Mouse (Mus musculus): ENCODE measurements at regions not wholly inside any gene's neighbourhood (a gene's known extent, or its start where the extent isn't known, plus 50 kb on each side); places are given as distances from the start of the nearest gene placed in this dataset.

DNA sequence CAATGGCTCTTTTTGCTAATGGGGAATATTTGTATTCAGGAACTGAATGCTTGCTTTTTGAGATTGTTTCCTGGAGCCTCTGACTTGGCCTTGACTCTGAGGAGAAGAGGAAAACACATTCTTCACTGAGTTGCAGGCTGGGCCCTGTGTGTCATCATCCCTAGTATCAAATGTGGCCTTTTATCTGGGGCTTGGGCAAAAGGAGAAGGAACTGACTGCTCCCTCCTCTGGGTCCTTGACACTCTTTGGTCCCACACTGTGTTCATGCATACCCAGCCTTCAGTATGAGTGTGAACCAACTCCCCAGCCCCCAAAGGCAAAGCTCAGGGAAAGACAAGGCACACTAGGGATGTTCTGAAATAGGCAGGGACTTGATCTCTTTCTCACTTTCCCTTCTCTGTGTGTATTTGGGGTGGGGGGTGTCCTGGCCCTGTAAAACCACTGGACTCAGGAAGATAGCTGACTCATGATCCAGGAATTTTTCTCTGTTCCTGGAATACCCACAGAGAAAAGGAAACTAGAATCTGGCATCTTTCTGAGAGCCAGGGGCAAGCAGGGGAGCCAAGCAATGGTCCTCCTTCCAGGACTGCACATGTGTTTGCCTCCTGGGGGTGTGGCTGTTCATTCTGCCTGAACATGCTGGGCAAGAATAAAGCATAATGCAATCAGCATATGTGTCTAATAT, 82.1 kb upstream of the Sh3bp4 start:
- no peak overlapping the region for H3K4me3 ChIP-seq
- no peak overlapping the region for H3K9ac ChIP-seq
- no peak overlapping the region for H3K27ac ChIP-seq
- no peaks in the 10 kb centered on the region for H3K9me3 ChIP-seq
- no peaks in the 10 kb centered on the region for H3K4me1 ChIP-seq
- ATAC-seq (ENCODE audit: low FRiP score, low read depth) = no peak
- no peak overlapping the region for H3K4me2 ChIP-seq (replicated peaks)
- no peaks in the 10 kb centered on the region for H3K27me3 ChIP-seq (replicated peaks)
- H3K36me3 ChIP-seq = no peaks in the 10 kb centered on the region

DNA sequence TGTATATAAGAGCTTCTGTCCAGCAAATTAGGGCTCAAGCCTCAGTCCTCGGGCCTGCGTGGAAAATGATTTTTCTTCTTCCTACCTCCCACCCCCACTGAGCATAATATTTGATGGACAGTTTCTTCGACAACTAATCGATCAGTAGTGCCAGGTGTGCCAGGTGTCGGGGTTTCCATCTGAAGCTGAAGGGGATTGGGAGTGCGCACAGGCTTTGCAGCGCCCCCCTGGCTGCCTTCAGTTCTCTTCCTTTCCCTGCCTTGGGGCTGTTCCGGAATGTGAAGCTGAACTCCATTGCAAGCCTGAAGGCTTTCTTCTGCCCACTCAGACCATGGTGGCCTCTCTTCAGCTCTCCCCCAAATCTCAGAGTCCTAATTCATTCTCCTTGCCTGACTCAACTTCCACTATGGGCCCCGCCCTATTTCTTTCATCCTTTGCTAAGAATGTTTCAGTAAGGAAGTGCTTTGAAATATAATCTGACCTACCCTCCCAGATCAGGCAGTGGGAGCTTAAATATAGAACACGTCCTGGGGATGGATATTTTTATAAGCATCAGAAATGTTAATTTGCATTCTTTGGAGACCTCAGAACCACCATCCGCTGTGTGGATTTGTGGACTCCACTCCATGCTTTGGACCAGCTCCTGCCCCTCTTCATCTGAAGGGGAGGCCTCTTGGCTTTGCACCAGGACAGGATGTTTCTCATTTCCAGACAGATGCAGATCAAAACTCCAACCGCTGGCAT, 75.5 kb upstream of the Sh3bp4 start:
- no peak overlapping the region for H3K4me3 ChIP-seq
- H3K36me3 ChIP-seq = no peaks in the 10 kb centered on the region
- ATAC-seq (ENCODE audit: low FRiP score, low read depth) = no peak
- no peak overlapping the region for H3K27ac ChIP-seq
- no peak overlapping the region for H3K9ac ChIP-seq
- 75% methylated on average over 12 of the region's 12 CpGs for WGBS
- H3K4me2 ChIP-seq (replicated peaks) = no peak overlapping the region
- H3K27me3 ChIP-seq (replicated peaks) = no peaks in the 10 kb centered on the region
- H3K4me1 ChIP-seq = peaks cover 16% of the 10 kb centered on the region
- no peaks in the 10 kb centered on the region for H3K9me3 ChIP-seq

DNA sequence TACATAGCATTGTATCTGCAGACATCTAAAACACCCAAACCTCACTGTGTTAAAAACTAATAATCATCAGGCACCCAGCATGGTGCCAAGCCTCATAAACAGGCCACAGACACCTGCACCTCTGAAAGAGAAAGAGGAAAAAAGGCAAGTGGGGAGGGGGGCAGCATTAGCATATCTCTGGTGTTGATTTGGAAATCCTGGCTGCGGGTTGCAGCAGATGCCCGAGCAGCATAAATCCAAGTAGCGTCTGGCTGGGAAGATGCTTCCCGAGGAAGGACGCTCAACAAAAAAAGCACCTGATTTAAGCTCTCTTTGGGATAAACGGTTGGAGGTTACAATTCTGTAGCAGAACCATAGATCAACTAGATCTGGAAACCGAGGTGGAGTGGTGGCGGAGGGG, 74.3 kb upstream of the Sh3bp4 start:
- no peaks in the 10 kb centered on the region for H3K36me3 ChIP-seq
- H3K27ac ChIP-seq = 0 out of 2 replicates have a peak overlapping the region, but pooled peaks have one; percentile 37
- H3K4me2 ChIP-seq (replicated peaks) = peak overlapping the region; percentile 32; the same call in 1 of the 2 replicates
- no peaks in the 10 kb centered on the region for H3K9me3 ChIP-seq
- H3K27me3 ChIP-seq (replicated peaks) = no peaks in the 10 kb centered on the region
- peaks cover 16% of the 10 kb centered on the region for H3K4me1 ChIP-seq
- ATAC-seq (ENCODE audit: low FRiP score, low read depth) = no peak
- no peak overlapping the region for H3K9ac ChIP-seq
- whole genome bisulfite sequencing = 20% methylated on average over 8 of the region's 8 CpGs
- H3K4me3 ChIP-seq = no peak overlapping the region

DNA sequence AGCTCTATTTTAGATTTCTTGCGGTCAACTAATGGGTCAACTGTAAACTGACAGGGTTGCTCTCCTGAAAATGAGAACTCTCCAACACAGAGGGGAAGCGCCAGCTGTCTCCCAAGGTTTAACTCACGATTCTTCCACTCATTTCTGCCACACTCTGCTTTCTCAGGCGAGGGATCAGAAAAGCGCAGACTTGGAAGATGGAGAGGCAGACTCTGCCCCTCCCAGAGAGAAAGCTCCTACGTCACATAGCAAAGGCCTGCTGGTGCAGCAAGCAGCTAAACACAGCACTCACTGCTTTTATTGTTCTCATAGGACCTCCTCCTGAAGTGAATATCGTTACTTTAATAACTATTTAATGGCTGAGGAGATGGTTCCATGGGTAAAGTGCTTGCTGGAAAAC, 73.6 kb upstream of the Sh3bp4 start:
- H3K9me3 ChIP-seq = no peaks in the 10 kb centered on the region
- no peaks in the 10 kb centered on the region for H3K27me3 ChIP-seq (replicated peaks)
- H3K27ac ChIP-seq = no peak overlapping the region
- no peaks in the 10 kb centered on the region for H3K36me3 ChIP-seq
- 0 out of 2 replicates have a peak overlapping the region, but pooled peaks have one; percentile 32 for H3K4me2 ChIP-seq (replicated peaks)
- H3K4me1 ChIP-seq = peaks cover 16% of the 10 kb centered on the region
- H3K4me3 ChIP-seq = no peak overlapping the region
- no peak for ATAC-seq (ENCODE audit: low FRiP score, low read depth)
- no peak overlapping the region for H3K9ac ChIP-seq
- WGBS = 49% methylated on average over 7 of the region's 7 CpGs

DNA sequence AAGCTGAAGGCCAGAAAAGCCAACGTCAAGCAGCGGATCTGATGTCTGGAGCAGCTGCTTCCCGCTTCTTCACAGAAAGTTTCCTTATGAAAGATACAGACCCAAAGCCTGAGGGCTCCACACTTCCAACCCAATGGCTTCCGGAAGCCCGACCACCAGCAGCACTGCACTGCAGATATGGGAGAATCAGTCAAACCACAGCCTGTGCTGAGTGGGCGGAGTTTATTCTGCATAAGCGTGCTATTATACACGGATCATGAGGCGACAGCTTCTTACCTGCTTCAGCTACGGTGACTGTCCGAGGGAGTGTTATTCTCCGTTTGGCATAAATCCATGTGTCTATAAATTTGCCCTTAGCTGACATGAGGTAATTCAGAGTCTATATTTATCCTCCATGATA, 72.4 kb upstream of the Sh3bp4 start:
- no peak overlapping the region for H3K27ac ChIP-seq
- no peak overlapping the region for H3K4me3 ChIP-seq
- ATAC-seq (ENCODE audit: low FRiP score, low read depth) = no peak
- H3K4me1 ChIP-seq = peaks cover 16% of the 10 kb centered on the region
- no peaks in the 10 kb centered on the region for H3K9me3 ChIP-seq
- no peak overlapping the region for H3K9ac ChIP-seq
- no peaks in the 10 kb centered on the region for H3K27me3 ChIP-seq (replicated peaks)
- H3K4me2 ChIP-seq (replicated peaks) = no peak overlapping the region
- H3K36me3 ChIP-seq = no peaks in the 10 kb centered on the region
- 79% methylated on average over 12 of the region's 12 CpGs for WGBS

DNA sequence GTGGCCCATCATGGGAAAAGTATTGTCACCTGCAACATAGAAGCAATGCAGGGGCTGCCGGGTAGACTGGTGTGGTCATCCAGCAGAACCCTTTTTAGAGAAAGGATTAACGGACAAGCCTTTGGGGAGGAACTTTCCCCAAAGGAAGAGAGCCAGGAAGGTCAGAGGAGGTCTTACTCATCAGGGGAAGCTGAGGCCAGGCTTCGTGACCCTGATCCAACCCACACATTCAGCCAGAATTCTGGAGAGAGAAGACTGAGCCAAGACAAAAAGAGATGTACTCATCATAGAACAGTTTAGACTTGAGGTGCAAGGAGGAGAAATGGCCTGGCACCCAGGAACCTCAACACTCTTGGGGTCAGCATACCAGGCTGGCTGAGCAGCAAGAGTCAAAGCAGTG, 67.9 kb upstream of the Sh3bp4 start:
- no peak overlapping the region for H3K27ac ChIP-seq
- H3K9me3 ChIP-seq = no peaks in the 10 kb centered on the region
- no peaks in the 10 kb centered on the region for H3K27me3 ChIP-seq (replicated peaks)
- WGBS = 76% methylated on average over 3 of the region's 3 CpGs
- H3K4me2 ChIP-seq (replicated peaks) = no peak overlapping the region
- H3K4me3 ChIP-seq = no peak overlapping the region
- H3K9ac ChIP-seq = no peak overlapping the region
- no peaks in the 10 kb centered on the region for H3K36me3 ChIP-seq
- ATAC-seq (ENCODE audit: low FRiP score, low read depth) = no peak
- H3K4me1 ChIP-seq = no peaks in the 10 kb centered on the region

DNA sequence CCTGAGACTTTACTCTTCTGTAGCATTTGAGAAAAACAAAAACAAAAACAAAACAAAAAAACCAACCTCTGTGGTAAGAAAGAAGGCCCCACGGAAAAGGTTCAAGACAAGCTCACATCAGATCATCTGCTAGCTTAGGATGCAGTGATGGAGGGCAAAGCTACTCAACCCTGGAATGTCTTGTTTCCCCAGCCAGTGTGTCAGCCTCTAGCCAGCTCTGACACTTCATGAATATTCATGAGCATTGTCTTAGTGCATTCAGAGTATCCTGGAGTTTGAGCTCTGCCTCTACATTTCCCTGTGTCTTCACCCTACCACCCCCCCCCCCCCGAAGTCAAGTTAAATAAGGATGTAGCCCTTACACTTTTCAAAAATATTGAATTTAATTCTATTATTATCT, 66.5 kb upstream of the Sh3bp4 start:
- ATAC-seq (ENCODE audit: low FRiP score, low read depth) = no peak
- Histone ChIP-seq H3K4me3 (no peak overlapping the region), H3K27ac (no peak overlapping the region), H3K36me3 (no peaks in the 10 kb centered on the region), H3K9me3 (no peaks in the 10 kb centered on the region), H3K9ac (no peak overlapping the region), H3K4me2 (replicated peaks) (no peak overlapping the region), H3K4me1 (no peaks in the 10 kb centered on the region), H3K27me3 (replicated peaks) (no peaks in the 10 kb centered on the region)
- WGBS = 78% methylated on average over 2 of the region's 2 CpGs

DNA sequence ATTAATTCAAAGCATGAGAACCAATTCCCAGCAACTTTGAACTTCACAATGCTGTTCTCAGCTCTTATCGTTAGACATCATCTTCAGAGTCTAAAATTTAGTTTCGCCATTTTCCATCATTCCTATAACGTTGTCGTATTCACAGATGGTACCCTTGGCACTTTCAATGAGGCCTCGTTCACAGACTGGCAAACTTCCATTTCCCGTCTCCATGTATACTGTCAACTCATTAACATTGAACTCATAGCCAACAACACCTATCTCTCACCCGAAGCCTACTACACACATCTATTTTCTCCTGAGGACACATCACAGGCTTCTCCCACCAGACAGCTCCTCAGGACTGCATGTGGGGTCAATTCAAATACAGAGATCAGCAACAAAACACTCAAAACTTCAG, 62.7 kb upstream of the Sh3bp4 start:
- no peak overlapping the region for H3K9ac ChIP-seq
- ATAC-seq (ENCODE audit: low FRiP score, low read depth) = no peak
- no peak overlapping the region for H3K27ac ChIP-seq
- H3K9me3 ChIP-seq = no peaks in the 10 kb centered on the region
- no peaks in the 10 kb centered on the region for H3K27me3 ChIP-seq (replicated peaks)
- no peak overlapping the region for H3K4me2 ChIP-seq (replicated peaks)
- no peak overlapping the region for H3K4me3 ChIP-seq
- H3K36me3 ChIP-seq = no peaks in the 10 kb centered on the region
- WGBS = 94% methylated on average over 7 of the region's 7 CpGs
- H3K4me1 ChIP-seq = no peaks in the 10 kb centered on the region

DNA sequence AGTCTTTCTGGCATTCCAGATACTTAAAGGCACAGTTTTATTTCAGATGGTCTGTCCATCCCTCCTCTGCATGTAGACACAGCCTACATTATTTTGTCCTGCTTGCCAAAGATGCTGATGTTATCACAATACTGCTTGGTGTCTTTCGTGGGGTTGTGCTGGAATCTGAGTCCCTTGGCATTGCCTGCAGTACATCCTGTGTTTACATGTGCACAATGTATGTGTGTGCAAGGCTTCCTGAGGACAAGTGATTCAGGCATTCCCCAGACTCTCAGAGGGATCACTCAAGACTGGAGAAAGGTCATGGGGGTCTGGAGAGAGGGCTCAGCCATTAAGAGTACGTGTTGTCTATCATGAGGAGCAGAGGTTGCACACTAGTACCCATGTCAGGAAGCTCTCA, 60.0 kb upstream of the Sh3bp4 start:
- no peaks in the 10 kb centered on the region for H3K27me3 ChIP-seq (replicated peaks)
- no peaks in the 10 kb centered on the region for H3K36me3 ChIP-seq
- no peak overlapping the region for H3K4me3 ChIP-seq
- no peaks in the 10 kb centered on the region for H3K4me1 ChIP-seq
- no peak overlapping the region for H3K27ac ChIP-seq
- no peak overlapping the region for H3K4me2 ChIP-seq (replicated peaks)
- no peaks in the 10 kb centered on the region for H3K9me3 ChIP-seq
- WGBS = 84% methylated on average over 2 of the region's 2 CpGs
- ATAC-seq (ENCODE audit: low FRiP score, low read depth) = no peak
- H3K9ac ChIP-seq = no peak overlapping the region

DNA sequence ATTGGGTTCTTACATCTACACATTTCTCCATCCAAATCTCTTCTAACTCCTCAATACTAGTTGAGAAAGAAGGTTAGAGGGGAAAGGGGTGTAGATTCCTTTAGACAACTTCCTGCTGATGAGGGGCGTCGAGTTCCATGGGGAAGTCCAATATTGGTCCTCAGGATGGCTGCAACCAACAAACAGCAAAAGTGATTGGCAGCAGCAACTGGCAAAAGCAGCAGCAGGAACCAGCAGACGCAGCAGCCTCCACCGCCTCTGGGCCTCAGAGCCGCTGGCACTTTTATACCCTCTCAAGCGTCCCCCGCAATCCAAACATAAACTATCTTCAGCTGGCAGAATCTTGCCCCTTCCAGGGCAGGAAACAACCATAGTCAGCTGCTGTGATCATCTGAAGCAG, 58.8 kb upstream of the Sh3bp4 start:
- H3K27ac ChIP-seq = no peak overlapping the region
- no peaks in the 10 kb centered on the region for H3K4me1 ChIP-seq
- no peaks in the 10 kb centered on the region for H3K9me3 ChIP-seq
- H3K4me3 ChIP-seq = no peak overlapping the region
- no peaks in the 10 kb centered on the region for H3K36me3 ChIP-seq
- H3K9ac ChIP-seq = no peak overlapping the region
- no peaks in the 10 kb centered on the region for H3K27me3 ChIP-seq (replicated peaks)
- no peak overlapping the region for H3K4me2 ChIP-seq (replicated peaks)
- 75% methylated on average over 7 of the region's 7 CpGs for WGBS
- ATAC-seq (ENCODE audit: low FRiP score, low read depth) = no peak

DNA sequence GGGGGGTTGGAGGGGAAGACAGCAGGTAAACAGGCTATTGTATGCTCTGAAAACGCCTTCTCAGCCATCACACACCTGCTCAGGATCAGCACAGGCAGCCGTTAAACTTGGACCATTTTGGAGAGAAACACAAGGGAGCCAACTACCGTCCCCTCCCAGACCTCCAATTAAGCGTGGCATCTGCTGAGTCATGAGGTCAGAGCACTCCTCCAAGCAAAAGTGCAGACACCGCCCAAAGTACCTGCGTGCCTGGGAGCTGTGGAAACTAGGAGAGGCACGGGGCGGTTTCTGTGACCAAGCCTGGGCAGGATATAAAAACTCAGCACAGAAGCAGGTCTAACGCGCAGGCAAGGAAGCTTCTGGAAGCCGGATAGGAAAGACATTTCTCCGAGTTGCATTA, 54.8 kb upstream of the Sh3bp4 start:
- 54% methylated on average over 12 of the region's 12 CpGs for WGBS
- H3K9ac ChIP-seq = no peak overlapping the region

DNA sequence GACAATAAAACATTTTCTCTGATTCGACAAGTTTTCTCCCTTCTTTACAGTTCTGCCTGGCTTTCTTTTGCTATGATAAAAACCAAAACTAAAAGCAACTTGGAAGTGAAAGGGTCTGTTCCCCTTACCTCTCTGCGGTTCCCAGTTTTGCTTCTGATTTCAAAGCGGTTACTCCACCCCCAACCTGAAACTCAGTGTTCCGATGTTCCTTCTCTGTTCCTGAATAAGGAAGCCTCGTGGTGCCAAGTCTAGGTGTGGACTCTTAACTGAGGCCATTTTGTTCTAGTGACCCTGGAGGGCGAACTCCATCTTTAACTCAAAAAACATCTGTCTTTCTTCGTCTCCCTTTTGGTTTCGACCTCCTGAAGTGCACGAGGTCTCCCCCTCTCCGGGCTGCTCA, 54.4 kb upstream of the Sh3bp4 start:
- Histone ChIP-seq H3K4me1 (no peaks in the 10 kb centered on the region), H3K9me3 (no peaks in the 10 kb centered on the region), H3K4me2 (replicated peaks) (no peak overlapping the region), H3K36me3 (no peaks in the 10 kb centered on the region), H3K4me3 (no peak overlapping the region), H3K27me3 (replicated peaks) (no peaks in the 10 kb centered on the region), H3K9ac (no peak overlapping the region), H3K27ac (no peak overlapping the region)
- WGBS = 78% methylated on average over 10 of the region's 10 CpGs
- ATAC-seq (ENCODE audit: low FRiP score, low read depth) = no peak

More for the DNA sequence above, 54.8 kb upstream of the Sh3bp4 start:
- no peak for ATAC-seq (ENCODE audit: low FRiP score, low read depth)
- no peaks in the 10 kb centered on the region for H3K4me1 ChIP-seq
- no peaks in the 10 kb centered on the region for H3K9me3 ChIP-seq
- H3K36me3 ChIP-seq = no peaks in the 10 kb centered on the region
- no peak overlapping the region for H3K4me2 ChIP-seq (replicated peaks)
- H3K27ac ChIP-seq = no peak overlapping the region
- H3K27me3 ChIP-seq (replicated peaks) = no peaks in the 10 kb centered on the region
- H3K4me3 ChIP-seq = no peak overlapping the region
